Mouse (Mus musculus) stomach, postnatal 0 days (tissue): ENCODE data around the gene Fam129a.

Source experiments
- CTCF ChIP-seq: IDR thresholded peaks from 2 replicates; pipeline ENCODE4 v1.5.1; 2016; ENCODE audit warnings: antibody characterized with exemption, low read depth, mild to moderate bottlenecking, moderate library complexity
- EP300 ChIP-seq: optimal IDR thresholded peaks from 2 replicates; pipeline ENCODE3; 2016; ENCODE audit warnings: antibody characterized with exemption

DNA sequence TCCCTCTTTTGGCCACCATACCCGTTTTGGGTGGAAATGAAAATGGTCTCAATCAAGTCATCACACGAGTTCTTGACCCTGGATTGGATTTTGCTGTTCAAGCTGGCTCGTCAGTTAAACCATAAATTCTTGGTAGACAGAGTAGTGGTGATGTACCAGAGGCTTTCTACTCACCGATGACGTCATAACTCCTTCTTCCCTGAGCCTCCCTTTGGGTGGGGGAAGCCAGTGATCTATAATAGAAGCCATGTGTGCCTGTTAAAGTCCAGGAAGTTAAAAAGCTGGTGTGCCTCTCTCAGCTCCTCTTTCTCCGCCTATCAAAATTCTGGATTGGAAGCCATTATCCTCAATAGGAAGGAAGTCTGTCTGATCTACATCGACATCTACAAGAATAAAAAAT is 21.2 kb upstream of the Fam129a start:
- TF ChIP-seq CTCF, result no peak
- TF ChIP-seq EP300, result no peak
